Mouse (Mus musculus) yolk sac, embryonic 10.5 days (tissue): ENCODE results near the gene Olfr702.

Source experiments
- DNase-seq: peaks from one replicate; pipeline ENCODE4 v3.0.0-alpha.2; 2017; ENCODE audit warnings: low spot score

Olfr702 gene

GRCm38 (mm10) chr7:106833793-106834192 is at the start of gene Olfr702:
Gene Olfr702 (minus strand): TSS chr7:106833893.
- DNase-seq = no peak

GRCm38 (mm10) chr7:106876791-106877190 is 43.1 kb upstream of the Olfr702 start, which contains the start of gene Olfr705:
Gene Olfr705 (minus strand): TSS chr7:106876891.
- no peak for DNase-seq

GRCm38 (mm10) chr7:106862885-106863284 is 29.2 kb upstream of the Olfr702 start, which contains the start of gene Olfr704:
Gene Olfr704 (plus strand): TSS chr7:106863185.
- no peak for DNase-seq

GRCm38 (mm10) chr7:106843060-106843459 is 9.4 kb upstream of the Olfr702 start, which contains the start of gene Olfr703:
Gene Olfr703 (plus strand): TSS chr7:106843360.
- DNase-seq = no peak

GRCm38 (mm10) chr7:106818414-106818813 is 15.3 kb downstream of the Olfr702 start:
- no peak for DNase-seq

- DNase-seq = no peak
Measured at GRCm38 (mm10) chr7:106815775-106816174, 17.9 kb downstream of the Olfr702 start.

GRCm38 (mm10) chr7:106813829-106814228 is 19.9 kb downstream of the Olfr702 start, which contains the start of gene Olfr701:
Gene Olfr701 (plus strand): TSS chr7:106814129.
- DNase-seq = no peak

- DNase-seq = no peak
Measured at GRCm38 (mm10) chr7:106808734-106809133, 25.0 kb downstream of the Olfr702 start, which contains the start of gene Olfr700. Gene Olfr700 (minus strand): TSS chr7:106808834.

- no peak for DNase-seq
Measured at GRCm38 (mm10) chr7:106793098-106793497, 40.6 kb downstream of the Olfr702 start, which contains the start of gene Olfr699. Gene Olfr699 (minus strand): TSS chr7:106793198.

- no peak for DNase-seq
Measured at GRCm38 (mm10) chr7:106788330-106788729, 45.4 kb downstream of the Olfr702 start.
